Mouse (Mus musculus) thymus, adult 2 months (tissue): ENCODE results near the gene Platr17.

Source experiments
- CTCF ChIP-seq: fragments of 200-500 bp; IDR thresholded peaks from 2 replicates; pipeline ENCODE4 v1.5.1; 2012; ENCODE audit warnings: mild to moderate bottlenecking, control low read depth, low read length, moderate library complexity, borderline replicate concordance; ENCODE audit not compliant: control insufficient read depth, poor library complexity, insufficient read depth; ENCODE audit errors: extremely low read depth
- POLR2A ChIP-seq: fragments of 200-500 bp; IDR thresholded peaks from 2 replicates; pipeline ENCODE4 v1.6.1; 2012; ENCODE audit warnings: mild to moderate bottlenecking, low read length, control low read depth, moderate library complexity; ENCODE audit not compliant: control insufficient read depth, poor library complexity, insufficient read depth; ENCODE audit errors: extremely low read depth

DNA sequence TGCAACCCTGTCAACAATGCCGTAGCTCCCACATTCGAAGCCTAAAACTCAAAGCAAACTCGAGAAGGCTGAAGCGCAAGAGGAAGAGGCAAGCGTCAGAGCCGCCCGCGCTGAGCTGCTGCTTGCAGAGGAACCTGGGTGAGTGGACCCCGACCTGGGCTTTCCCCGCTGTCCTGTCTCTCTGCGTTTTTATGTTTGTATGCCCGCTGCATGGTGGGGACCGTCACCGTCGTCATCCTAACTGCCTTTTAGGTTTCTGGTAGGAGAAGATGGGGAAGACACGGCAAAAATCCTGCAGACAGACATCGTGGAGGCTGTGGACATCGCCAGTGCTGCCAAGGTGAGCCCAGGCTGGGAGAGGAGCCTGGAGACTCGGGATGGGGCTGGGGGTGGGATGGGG is 36.4 kb downstream of the Platr17 start:
- no peak for TF ChIP-seq CTCF
- no peak for TF ChIP-seq POLR2A
